Mouse (Mus musculus) thymus, postnatal 10 days (tissue): Measurements from ENCODE around the gene Eif2b2.
A peak's percentile ranks its signal among the peaks of the same experiment; 100 is the strongest.

Experiments
- DNase-seq, 2 experiments: peaks; one replicate each; pipeline ENCODE4 v3.0.0; 2021; ENCODE audit warnings: low spot score in 2 of 2

Eif2b2 gene

GRCm38 (mm10) chr12:85219236-85219904, at the start of gene Eif2b2:
Eif2b2 (plus strand) TSS chr12:85219481.
- DNase-seq: peak; percentile 91

GRCm38 (mm10) chr12:85169877-85170276, 49.4 kb upstream of the Eif2b2 start:
- DNase-seq: no peak

DNA sequence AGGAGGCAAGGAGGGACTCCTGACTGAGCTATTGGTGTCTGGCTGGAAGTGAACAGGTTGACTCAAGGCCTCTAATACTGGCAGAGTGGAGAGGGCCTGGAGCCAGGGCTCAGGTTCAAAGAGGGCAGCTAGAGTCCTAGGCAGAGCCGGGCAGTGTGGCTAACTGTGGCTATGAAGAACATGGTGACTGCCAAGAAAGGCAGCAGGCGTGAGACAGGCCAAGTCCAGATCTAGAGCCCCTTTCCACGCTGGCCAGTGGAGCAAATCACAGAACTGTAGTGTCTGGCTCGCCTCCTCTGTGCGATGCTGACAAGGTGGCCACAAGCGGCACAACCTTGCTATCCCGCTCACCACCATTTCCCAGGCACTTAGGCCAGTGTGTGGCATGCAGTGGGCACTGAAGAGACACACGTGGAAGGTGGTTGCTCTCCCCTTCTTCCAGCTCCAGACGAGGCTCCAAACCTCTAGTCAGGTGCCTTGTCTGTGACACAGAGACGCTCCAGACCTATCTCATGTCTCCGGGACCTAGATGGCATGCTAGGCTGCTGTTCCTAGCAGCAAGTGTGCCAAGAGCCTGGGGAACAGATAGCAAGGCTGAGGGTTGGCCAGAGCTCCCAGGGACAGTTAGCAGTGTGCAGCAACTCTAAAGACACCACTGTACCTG, 48.9 kb upstream of the Eif2b2 start:
- DNase-seq: no peak

- no peak for DNase-seq
Observed at GRCm38 (mm10) chr12:85170948-85171307, 48.4 kb upstream of the Eif2b2 start.

- no peak for DNase-seq
Observed at GRCm38 (mm10) chr12:85174016-85174415, 45.3 kb upstream of the Eif2b2 start.

DNA sequence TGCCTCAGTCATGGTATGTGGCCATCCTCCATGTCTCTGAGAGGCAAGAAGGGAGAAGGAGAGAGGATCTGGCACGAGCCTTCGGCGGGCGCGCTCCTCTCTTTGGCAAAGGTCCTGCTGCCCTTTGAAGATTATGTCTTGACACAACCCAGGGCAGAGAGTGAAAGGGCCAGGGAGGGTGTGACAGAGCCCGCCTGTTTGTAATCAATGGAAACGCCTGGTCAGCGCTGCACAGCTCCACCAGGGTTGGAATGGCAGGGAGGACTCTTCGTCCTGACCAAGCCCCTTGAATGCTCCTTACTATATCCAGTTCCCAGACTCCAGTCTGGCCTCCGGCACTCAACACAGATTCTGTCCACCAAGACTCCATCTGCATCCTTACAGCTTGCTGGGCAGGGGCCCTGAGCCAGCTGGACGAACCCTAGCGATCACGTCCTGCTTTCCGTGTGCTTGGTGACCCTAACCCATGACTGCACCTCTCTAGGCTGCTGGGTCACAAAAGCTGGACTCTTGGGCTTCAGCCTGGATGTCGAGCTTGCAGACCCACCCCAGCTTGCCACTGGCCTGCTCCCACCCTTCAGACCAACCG, 44.1 kb upstream of the Eif2b2 start:
- DNase-seq: no peak

DNA sequence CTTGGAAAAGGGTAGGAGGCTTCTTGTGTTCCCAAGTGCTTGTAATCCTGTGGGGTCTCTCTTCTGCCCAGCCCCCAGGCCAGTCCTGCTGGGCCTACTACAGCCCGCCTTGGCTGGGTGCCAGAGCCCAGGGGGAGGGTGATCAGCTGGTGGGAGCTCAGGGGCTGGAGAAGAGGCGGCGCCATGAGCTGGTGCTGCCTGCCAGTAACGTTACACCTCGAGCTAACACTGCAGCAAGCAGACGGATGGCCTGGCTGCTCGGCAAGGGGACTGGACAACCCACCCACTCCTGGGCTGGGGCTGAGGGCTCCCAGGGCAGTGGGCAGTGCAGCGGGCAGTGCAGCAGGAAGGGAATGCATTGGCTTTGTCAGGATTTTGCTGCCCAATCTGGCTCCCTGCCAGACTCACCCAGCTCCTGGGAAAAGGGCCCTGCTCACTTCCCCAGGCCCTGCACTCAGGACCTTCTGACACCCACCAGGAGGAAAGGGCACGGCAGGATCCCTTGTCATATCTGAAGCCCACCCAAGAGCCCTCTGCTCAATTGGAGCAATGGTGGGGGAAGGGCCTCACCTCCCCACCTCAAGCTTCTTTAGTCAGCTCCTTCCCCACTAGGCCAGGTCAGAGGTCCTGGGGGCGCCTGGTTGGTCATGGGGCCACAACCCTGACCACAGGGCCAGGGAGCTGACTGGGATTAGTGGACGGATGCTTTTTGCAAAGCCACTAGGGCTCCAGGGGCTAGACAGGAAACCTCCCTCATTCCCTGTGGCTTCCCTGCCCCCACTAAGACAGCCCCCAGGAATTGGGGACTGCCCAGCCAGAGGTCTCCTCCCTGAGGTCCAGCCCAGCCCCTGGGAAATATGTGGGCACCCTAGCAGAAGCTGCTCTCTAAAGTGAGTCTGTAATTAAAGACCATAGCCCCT, 43.1 kb upstream of the Eif2b2 start:
- DNase-seq: no peak

GRCm38 (mm10) chr12:85176846-85177523, 42.3 kb upstream of the Eif2b2 start:
- peak; percentile 33 to 56 for DNase-seq

DNA sequence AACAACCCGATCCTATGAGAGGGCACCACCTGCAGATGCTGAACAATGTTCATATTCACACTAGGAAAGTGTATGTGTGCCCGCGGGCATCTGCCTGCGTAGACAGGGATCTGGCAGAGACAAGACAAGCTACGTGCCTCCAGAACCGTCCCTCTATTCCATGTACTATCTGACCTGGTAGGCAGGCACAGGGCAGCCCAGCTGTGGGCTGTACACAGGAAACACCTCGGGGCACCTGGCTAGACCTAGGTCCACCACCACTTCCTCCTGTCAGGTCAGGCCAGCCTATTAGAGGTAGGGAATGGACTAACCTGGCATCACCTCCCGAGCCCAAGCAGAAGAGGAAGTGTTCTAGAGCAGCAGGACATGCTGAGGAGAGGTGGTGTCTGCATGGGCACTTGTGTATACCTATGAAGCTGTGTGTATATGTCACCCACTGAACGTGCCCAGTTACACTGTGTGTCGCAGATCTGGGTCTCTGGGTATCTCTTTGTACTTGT, 41.5 kb upstream of the Eif2b2 start, which contains the start of gene Pgf:
Gene Pgf, minus strand, starts transcription at position 51 of the 500 bp plus-strand sequence.
- no peak for DNase-seq

DNA sequence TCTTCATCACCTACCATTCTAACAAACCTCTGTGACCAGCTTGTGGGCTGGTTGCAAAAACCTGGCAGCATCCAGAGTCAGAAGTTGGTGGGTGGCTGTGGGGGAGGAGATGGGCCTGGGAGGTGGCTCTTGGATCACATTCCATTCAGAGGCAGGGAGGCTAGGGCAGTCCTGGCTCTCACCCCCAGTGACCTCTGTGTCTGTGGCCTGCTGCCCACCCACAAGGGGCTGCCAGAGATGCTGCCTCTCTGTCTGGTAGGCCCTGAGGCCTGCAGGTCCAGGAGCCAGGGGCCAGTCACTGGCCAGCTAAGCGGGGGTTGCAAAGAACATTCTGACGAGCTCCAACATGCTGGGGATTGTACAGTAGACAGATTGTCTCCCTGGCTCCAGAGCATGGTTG, 41.0 kb upstream of the Eif2b2 start:
- no peak for DNase-seq

DNA sequence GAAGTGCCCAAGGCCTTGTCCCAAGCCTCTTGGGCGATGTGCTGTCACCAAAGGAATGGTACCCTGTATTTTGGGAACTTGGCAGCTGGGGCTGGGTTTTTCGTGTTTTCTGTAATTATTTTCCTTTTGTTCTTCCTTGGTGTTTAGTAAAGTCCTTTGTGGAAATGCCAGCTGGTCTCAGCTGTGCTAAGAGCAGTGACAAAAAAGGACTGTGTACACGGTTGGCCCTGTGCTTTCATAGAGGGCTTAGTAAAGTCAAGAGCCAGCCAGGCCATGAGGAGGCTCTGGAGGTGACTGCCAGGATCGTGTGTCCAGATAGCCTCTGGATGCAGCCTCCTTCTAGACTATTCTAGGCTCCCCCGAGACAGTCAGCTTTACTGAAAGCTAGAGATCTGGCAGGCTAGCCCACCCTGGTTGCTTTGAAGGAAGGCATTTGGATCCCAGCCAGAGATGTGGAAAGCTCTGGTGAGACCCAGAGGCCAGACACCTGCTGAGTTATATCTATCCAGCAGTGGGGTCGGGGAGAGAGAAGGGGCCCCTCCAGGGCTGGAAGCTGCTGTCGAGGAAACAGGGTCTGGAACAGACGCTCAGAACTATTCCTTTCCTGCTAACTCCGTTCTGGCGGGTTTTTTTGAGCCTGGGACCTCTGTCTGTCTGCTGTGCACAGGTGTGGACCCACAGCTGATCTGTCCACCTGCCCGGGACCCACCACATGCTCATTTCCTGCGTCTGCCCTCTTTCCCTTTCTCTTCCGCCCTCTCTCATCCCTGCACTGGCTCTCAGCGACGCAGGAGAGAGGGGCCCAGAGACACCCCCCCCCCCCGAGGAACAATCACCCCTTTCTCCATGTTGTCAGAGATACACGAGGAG, 37.6 kb upstream of the Eif2b2 start:
- no peak for DNase-seq

DNA sequence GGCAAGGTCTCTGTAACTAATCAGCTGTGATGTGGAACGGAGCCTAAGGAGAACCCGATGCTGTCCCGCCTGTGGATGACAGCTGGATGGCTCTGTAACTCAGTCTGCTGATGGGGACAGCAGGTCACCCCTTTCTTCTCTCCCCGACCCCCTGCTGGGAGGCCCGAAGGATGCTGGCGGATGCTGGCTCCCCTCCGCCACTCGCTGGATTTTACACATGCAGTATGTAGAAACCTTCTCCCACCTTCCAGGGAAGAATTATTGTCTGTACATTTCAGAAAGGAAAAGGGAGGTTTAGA, 37.0 kb upstream of the Eif2b2 start:
- no peak for DNase-seq

DNA sequence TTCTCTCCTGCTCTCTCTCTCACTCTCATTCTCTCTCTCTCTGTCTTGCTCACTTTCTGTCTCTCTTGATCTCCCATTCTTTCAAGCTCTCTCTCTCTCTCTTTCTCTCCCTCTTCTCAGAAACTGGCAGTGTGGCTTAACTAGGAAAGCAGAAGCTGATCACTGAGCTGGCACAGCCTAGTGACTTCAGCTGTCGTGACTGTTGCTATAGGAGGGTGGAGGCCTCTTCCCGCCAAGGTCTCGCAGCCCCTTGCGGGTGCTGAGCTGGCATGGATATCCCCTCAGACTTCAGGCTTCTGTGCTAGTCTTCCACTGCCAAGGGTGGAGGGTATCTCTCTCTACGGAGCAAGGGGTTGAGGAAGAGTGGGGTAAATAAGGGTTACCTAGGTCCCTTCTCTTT, 36.4 kb upstream of the Eif2b2 start:
- DNase-seq: no peak

GRCm38 (mm10) chr12:85184118-85184517, 35.2 kb upstream of the Eif2b2 start:
- DNase-seq: no peak

DNA sequence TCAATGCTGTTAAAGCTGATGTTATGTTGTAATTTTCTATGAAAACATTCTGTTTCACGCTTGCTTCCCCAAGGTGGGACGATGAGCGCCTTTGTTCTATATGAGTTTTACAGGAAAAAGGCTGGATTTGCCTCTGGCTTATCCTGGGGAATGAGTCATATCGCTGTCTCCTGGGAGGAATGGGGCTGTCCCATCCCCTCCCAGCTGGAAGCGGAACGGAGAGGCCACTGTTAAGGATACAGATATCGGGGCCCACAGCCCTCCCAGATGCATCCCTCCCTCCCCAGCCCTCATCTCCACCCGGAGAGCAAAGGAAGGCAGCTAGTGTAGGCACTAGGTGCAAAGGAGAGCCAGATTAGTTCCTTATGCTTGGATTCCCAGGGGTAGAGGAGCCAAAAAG, 33.5 kb upstream of the Eif2b2 start:
- no peak for DNase-seq

- DNase-seq: no peak
Observed at GRCm38 (mm10) chr12:85186361-85186760, 32.9 kb upstream of the Eif2b2 start.

GRCm38 (mm10) chr12:85190290-85190689, 29.0 kb upstream of the Eif2b2 start:
- no peak for DNase-seq

- peak; percentile 66 to 78 for DNase-seq
Observed at GRCm38 (mm10) chr12:85192461-85193108, 26.7 kb upstream of the Eif2b2 start.

GRCm38 (mm10) chr12:85193146-85193545, 26.1 kb upstream of the Eif2b2 start:
- DNase-seq: peak in 1 of 2 experiments; percentile 26
